Mouse (Mus musculus) adrenal gland, adult (tissue): Measurements from ENCODE around the gene Senp2.

Source experiments
- DNase-seq, 2 experiments: peaks; one replicate each; pipeline ENCODE4 v3.0.0; 2022 to 2023; ENCODE audit warnings: low spot score in 1 of 2; ENCODE audit not compliant: inconsistent age in 2 of 2

The Senp2 gene

GRCm38 (mm10) chr16:22091255-22091783, 82.0 kb downstream of the Senp2 start:
- no peak for DNase-seq

- DNase-seq = no peak
These were observed 86.5 kb downstream of the Senp2 start for GRCm38 (mm10) chr16:22095751-22096150.

GRCm38 (mm10) chr16:22097659-22098058, 88.4 kb downstream of the Senp2 start:
- no peak for DNase-seq
